ENCODE assay signal across 8 mouse cellular contexts in genomic region chr9:108691371-108691770, GRCm38 (mm10). TPM values are rescaled to one million over a fixed set of nuclear protein-coding genes. Genes with fewer than 3 reads are reported as not detected.
DNase-seq lines count a peak whose midpoint lies in the region; ATAC-seq lines count a peak whose summit lies in the region.

No protein-coding gene starts in this region.

- WGBS in heart, embryonic 14.5 days: 62% methylated on average over 8 of the region's 8 CpGs
- 60% methylated on average over 8 of the region's 8 CpGs for WGBS in lung, embryonic 15.5 days
- WGBS in stomach, embryonic 14.5 days: 73% methylated on average over 8 of the region's 8 CpGs

- H3K4me2 ChIP-seq in heart, embryonic 14.5 days (ENCODE audit: low read length): peak overlapping the region; percentile 95
- H3K4me2 ChIP-seq in lung, embryonic 15.5 days: peak overlapping the region; percentile 93
- H3K4me2 ChIP-seq in stomach, embryonic 14.5 days (replicated peaks; ENCODE audit: low read depth, low read length): peak overlapping the region; percentile 96

- peak overlapping the region; percentile 88 for H3K9ac ChIP-seq in heart, embryonic 14.5 days (ENCODE audit: low read length)
- H3K9ac ChIP-seq in lung, embryonic 15.5 days: peak overlapping the region; percentile 87
- H3K9ac ChIP-seq in stomach, embryonic 14.5 days (replicated peaks; ENCODE audit: low read depth, low read length): peak overlapping the region; percentile 80

- no peaks in the 10 kb centered on the region for H3K27me3 ChIP-seq in heart, embryonic 14.5 days (ENCODE audit: control insufficient read depth, insufficient read depth, low read length)
- no peaks in the 10 kb centered on the region for H3K27me3 ChIP-seq in lung, embryonic 15.5 days
- H3K27me3 ChIP-seq in stomach, embryonic 14.5 days (ENCODE audit: control insufficient read depth, insufficient read depth, low read length): no peaks in the 10 kb centered on the region

- H3K4me3 ChIP-seq in heart, embryonic 14.5 days (ENCODE audit: control insufficient read depth in 1 of 2, insufficient read depth in 1 of 2, low read depth in 1 of 2, low read length in 2 of 2): peak overlapping the region; percentile 80 to 83; a peak in 2 of 4 replicates
- H3K4me3 ChIP-seq in lung, embryonic 15.5 days: peak overlapping the region; percentile 82
- peak overlapping the region; percentile 84; the same call in 1 of the 2 replicates for H3K4me3 ChIP-seq in stomach, embryonic 14.5 days (ENCODE audit: low read depth, low read length)

- DNase-seq in heart, adult 9 months (ENCODE audit: low spot score in 2 of 2): peak; percentile 14 to 15
- no peak for DNase-seq in heart, postnatal 14 days
- DNase-seq in T-cell, adult 2 months (ENCODE audit: low spot score): peak; percentile 18
- DNase-seq in adrenal gland, postnatal 25 days: no peak
- no peak for DNase-seq in frontal cortex, adult 2 months (ENCODE audit: extremely low spot score in 1 of 2, low spot score in 1 of 2)

- H3K4me1 ChIP-seq in heart, embryonic 14.5 days (ENCODE audit: control insufficient read depth in 2 of 2, insufficient read depth in 2 of 2, low read length in 2 of 2): peaks cover 3 to 27% of the 10 kb centered on the region in 2 experiments
- peaks cover 41% of the 10 kb centered on the region for H3K4me1 ChIP-seq in lung, embryonic 15.5 days
- H3K4me1 ChIP-seq in stomach, embryonic 14.5 days (ENCODE audit: control insufficient read depth, insufficient read depth, low read length): peaks cover 4% of the 10 kb centered on the region; the same call in 1 of the 2 replicates

- no peaks in the 10 kb centered on the region for H3K9me3 ChIP-seq in heart, embryonic 14.5 days (ENCODE audit: control insufficient read depth, low read length)
- no peaks in the 10 kb centered on the region for H3K9me3 ChIP-seq in lung, embryonic 15.5 days
- H3K9me3 ChIP-seq in stomach, embryonic 14.5 days (ENCODE audit: control insufficient read depth, low read depth, low read length): no peaks in the 10 kb centered on the region

- ATAC-seq in heart, embryonic 14.5 days (ENCODE audit: insufficient number of reproducible peaks, insufficient read depth, low FRiP score, low read depth): 0 out of 2 replicates have a peak, but pooled peaks have one; percentile 11
- no peak for ATAC-seq in lung, embryonic 15.5 days (ENCODE audit: borderline replicate concordance, extremely low read depth, low FRiP score, low TSS enrichment)
- ATAC-seq in stomach, embryonic 14.5 days (ENCODE audit: insufficient number of reproducible peaks, insufficient read depth, low FRiP score, low read depth): no peak

- H3K27ac ChIP-seq in heart, embryonic 14.5 days (replicated peaks in 1 of 2; ENCODE audit: control insufficient read depth in 1 of 2, insufficient read depth in 1 of 2, low read depth in 2 of 2, low read length in 2 of 2): peak overlapping the region in 1 of 2 experiments; percentile 74; a peak in 1 of 4 replicates
- H3K27ac ChIP-seq in lung, embryonic 15.5 days: 0 out of 2 replicates have a peak overlapping the region, but pooled peaks have one; percentile 23
- H3K27ac ChIP-seq in stomach, embryonic 14.5 days (ENCODE audit: low read length): no peak overlapping the region; the same call in 1 of the 2 replicates

- intact Hi-C loops in heart, postnatal 14 days (cut with DNase I): no loop called here

- no peaks in the 10 kb centered on the region for H3K36me3 ChIP-seq in heart, embryonic 14.5 days (ENCODE audit: control insufficient read depth, insufficient read depth, low read length)
- no peaks in the 10 kb centered on the region for H3K36me3 ChIP-seq in lung, embryonic 15.5 days
- no peaks in the 10 kb centered on the region for H3K36me3 ChIP-seq in stomach, embryonic 14.5 days (ENCODE audit: control insufficient read depth, insufficient read depth, low read length)

RNA-seq across cellular contexts. Expression of gene Prkar2a, which starts 2.3 kb away (rescaled TPM):
- total RNA-seq in heart, postnatal 14 days (2021): 10 to 100 TPM; 74.3 to 75.9 TPM
- polyA plus RNA-seq in heart, embryonic 14.5 days (2014; fragmentation: Nextera tagmentation; extraction: Ambion mirVana): 31.5 and 33.5 TPM in 2 replicates
- 23.6 and 24.5 TPM in 2 replicates for polyA plus RNA-seq in lung, embryonic 15.5 days (2015; fragmentation: Nextera tagmentation; extraction: Ambion mirVana)
- 30.4 and 33.6 TPM in 2 replicates for polyA plus RNA-seq in stomach, embryonic 14.5 days (2014; fragmentation: Nextera tagmentation; extraction: Ambion mirVana)
- 29.3 and 30.7 TPM in 2 replicates for total RNA-seq in adrenal gland, postnatal 25 days (2021)
- 21.9 and 23.3 TPM in 2 replicates for polyA plus RNA-seq in frontal cortex, adult 2 months (2012; rRNA removed)

RNA-seq across cellular contexts. Expression of gene Slc25a20, which starts 29.5 kb away (rescaled TPM):
- total RNA-seq in heart, postnatal 14 days (2021): 100 to 1,000 TPM; 222 to 228 TPM
- 50.2 and 65.3 TPM in 2 replicates for polyA plus RNA-seq in heart, embryonic 14.5 days (2014; fragmentation: Nextera tagmentation; extraction: Ambion mirVana)
- 45.0 and 46.0 TPM in 2 replicates for polyA plus RNA-seq in lung, embryonic 15.5 days (2015; fragmentation: Nextera tagmentation; extraction: Ambion mirVana)
- polyA plus RNA-seq in stomach, embryonic 14.5 days (2014; fragmentation: Nextera tagmentation; extraction: Ambion mirVana): 21.9 and 25.2 TPM in 2 replicates
- 91.1 and 112 TPM in 2 replicates for total RNA-seq in adrenal gland, postnatal 25 days (2021)
- 14.3 and 15.2 TPM in 2 replicates for polyA plus RNA-seq in frontal cortex, adult 2 months (2012; rRNA removed)

RNA-seq across cellular contexts. Expression of gene Arih2, which starts 42.2 kb away (rescaled TPM):
- total RNA-seq in heart, postnatal 14 days (2021): 10 to 100 TPM; 47.7 to 48.0 TPM
- polyA plus RNA-seq in heart, embryonic 14.5 days (2014; fragmentation: Nextera tagmentation; extraction: Ambion mirVana): 33.5 and 34.8 TPM in 2 replicates
- 44.8 and 46.6 TPM in 2 replicates for polyA plus RNA-seq in lung, embryonic 15.5 days (2015; fragmentation: Nextera tagmentation; extraction: Ambion mirVana)
- 36.2 and 36.8 TPM in 2 replicates for polyA plus RNA-seq in stomach, embryonic 14.5 days (2014; fragmentation: Nextera tagmentation; extraction: Ambion mirVana)
- 48.9 and 73.9 TPM in 2 replicates for total RNA-seq in adrenal gland, postnatal 25 days (2021)
- 47.2 and 49.0 TPM in 2 replicates for polyA plus RNA-seq in frontal cortex, adult 2 months (2012; rRNA removed)

Comparison
In these comparisons a context has a peak if more than half of its experiments do, and no peak if none do; other contexts are left out.
1. DNase-seq: peak in heart, adult 9 months (2 of 2) and T-cell, adult 2 months (single experiment); none in heart, postnatal 14 days (0 of 2), adrenal gland, postnatal 25 days (single experiment) and frontal cortex, adult 2 months (0 of 2).
2. Peak in every context shown above with its lines, with median percentiles within 50 percentile points of each other: H3K4me2 ChIP-seq, H3K4me3 ChIP-seq and H3K9ac ChIP-seq.